Mouse (Mus musculus) liver, embryonic 12.5 days (tissue): Measurements from ENCODE around the gene Myo1d. TPM values are rescaled to one million over a fixed set of nuclear protein-coding genes. Genes with fewer than 3 reads are reported as not detected.

Experiments used
- ATAC-seq: fragments of 200-750 bp; cut with Nextera tagmentation; 2 replicates; pipeline ENCODE4 v1.8.0; 2017; ENCODE audit warnings: moderate number of reproducible peaks, mild to moderate bottlenecking, moderate library complexity
- H3K27ac ChIP-seq: fragments of 300-500 bp; sonication (generic); 2 replicates; pipeline ENCODE4 v1.5.1; 2016; ENCODE audit warnings: mild to moderate bottlenecking
- H3K27me3 ChIP-seq: fragments of 300-500 bp; sonication (generic); replicated peaks from 2 replicates; pipeline ENCODE4 v1.6.1; 2016; ENCODE audit warnings: mild to moderate bottlenecking, moderate library complexity
- H3K36me3 ChIP-seq: fragments of 300-500 bp; sonication (generic); 2 replicates; pipeline ENCODE4 v1.6.1; 2016; ENCODE audit warnings: mild to moderate bottlenecking, moderate library complexity
- H3K4me1 ChIP-seq: fragments of 300-500 bp; sonication (generic); 2 replicates; pipeline ENCODE4 v1.6.1; 2016
- H3K4me2 ChIP-seq: fragments of 300-500 bp; sonication (generic); 2 replicates; pipeline ENCODE4 v1.6.1; 2016; ENCODE audit warnings: mild to moderate bottlenecking, moderate library complexity
- H3K4me3 ChIP-seq: fragments of 300-500 bp; sonication (generic); 2 replicates; pipeline ENCODE4 v1.5.1; 2016; ENCODE audit warnings: mild to moderate bottlenecking, moderate library complexity
- H3K9ac ChIP-seq: fragments of 300-500 bp; sonication (generic); 2 replicates; pipeline ENCODE4 v1.6.1; 2016; ENCODE audit warnings: mild to moderate bottlenecking, moderate library complexity
- H3K9me3 ChIP-seq: fragments of 300-500 bp; sonication (generic); replicated peaks from 2 replicates; pipeline ENCODE4 v1.6.1; 2016; ENCODE audit warnings: mild to moderate bottlenecking, moderate library complexity
- WGBS: fragments of 180-500 bp; shearing (Covaris S2); methylation state at CpG from one replicate; pipeline ENCODE4 v1.1.7; 2016; ENCODE audit not compliant: insufficient replicate concordance; 5-methylcytosine and 5-hydroxymethylcytosine counted together
- polyA plus RNA-seq: library from polyadenylated mRNA; unstranded; fragments of >200 nt; fragmentation: Nextera tagmentation; extraction: Ambion mirVana; gene quantifications from 2 replicates; pipeline ENCODE4 v1.2.1, GENCODE M21; 2016

Gene Myo1d
- polyA plus RNA-seq, 1 experiment from 2014 or later = 6.5 TPM

DNA sequence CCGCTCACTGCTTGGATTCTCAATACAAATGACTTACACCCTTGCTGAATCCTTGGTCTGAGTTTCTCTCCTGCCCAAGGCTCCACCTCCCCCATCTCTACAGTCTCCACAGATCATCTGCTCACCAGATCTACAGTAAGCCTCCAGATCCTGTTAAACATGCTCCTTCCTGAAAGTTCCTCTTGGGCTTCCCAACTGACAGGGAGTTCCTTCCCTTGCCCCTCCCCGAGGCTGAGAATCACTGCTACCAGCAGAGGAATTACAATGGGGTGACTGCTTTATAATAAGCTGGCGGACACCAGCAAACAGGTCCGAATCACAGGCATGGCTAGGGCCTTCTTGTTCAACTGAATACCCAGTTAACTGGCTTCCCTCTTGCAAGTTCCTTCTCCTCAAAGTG lies 256.4 kb downstream of the Myo1d start:
- Histone ChIP-seq H3K4me1 (peaks cover 9% of the 10 kb centered on the region), H3K9me3 (no peaks in the 10 kb centered on the region), H3K9ac (no peak overlapping the region), H3K36me3 (no peaks in the 10 kb centered on the region), H3K27ac (0 out of 2 replicates have a peak overlapping the region, but pooled peaks have one; percentile 3), H3K4me2 (no peak overlapping the region), H3K27me3 (no peaks in the 10 kb centered on the region), H3K4me3 (no peak overlapping the region)
- WGBS = 49% methylated on average over 4 of the region's 4 CpGs
- no peak for ATAC-seq

DNA sequence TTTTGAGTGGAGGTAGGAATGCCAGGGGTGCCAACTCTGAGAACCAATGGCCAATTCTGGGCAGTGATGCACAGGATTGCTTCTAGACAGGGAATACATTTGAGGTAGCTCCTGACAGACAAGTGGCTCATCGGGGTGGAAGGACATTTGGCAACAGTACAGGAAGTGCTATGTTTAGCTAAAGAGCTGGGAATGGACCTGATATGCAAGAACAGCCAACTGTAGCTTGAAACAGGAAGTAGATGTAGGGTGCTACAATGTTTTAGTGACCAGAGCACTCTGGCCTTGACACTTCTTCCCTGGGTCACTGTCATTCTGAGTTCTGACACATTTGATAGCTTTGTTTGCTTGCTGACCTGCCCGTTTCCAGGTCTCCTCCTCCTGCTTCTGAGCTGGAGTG lies 257.0 kb downstream of the Myo1d start:
- H3K9ac ChIP-seq = no peak overlapping the region
- H3K4me3 ChIP-seq = no peak overlapping the region
- ATAC-seq = no peak
- 9% methylated on average over 2 of the region's 2 CpGs for WGBS
- no peaks in the 10 kb centered on the region for H3K27me3 ChIP-seq
- 0 out of 2 replicates have a peak overlapping the region, but pooled peaks have one; percentile 3 for H3K27ac ChIP-seq
- H3K36me3 ChIP-seq = no peaks in the 10 kb centered on the region
- H3K9me3 ChIP-seq = no peaks in the 10 kb centered on the region
- H3K4me1 ChIP-seq = peaks cover 9% of the 10 kb centered on the region
- no peak overlapping the region for H3K4me2 ChIP-seq

DNA sequence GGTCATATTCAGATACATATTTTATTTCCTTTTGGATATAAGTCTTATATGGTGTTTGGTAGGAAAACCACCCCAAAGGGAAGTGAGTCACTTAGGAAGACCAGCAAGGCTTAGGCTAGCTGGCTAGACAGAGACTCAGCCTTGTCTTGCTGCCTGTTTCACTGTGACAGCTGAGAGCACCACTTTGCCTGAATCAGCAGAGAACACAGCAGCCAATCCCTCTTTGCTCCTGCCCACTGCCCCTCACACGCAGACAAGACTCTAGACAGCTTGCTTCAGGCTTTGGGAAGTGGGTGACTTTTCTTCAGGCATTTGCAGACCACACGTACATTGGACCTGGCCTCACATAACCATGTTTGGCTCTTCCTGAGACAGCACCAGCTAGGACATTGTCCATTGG lies 258.7 kb downstream of the Myo1d start:
- 55% methylated on average over 2 of the region's 2 CpGs for WGBS
- no peak overlapping the region for H3K27ac ChIP-seq
- no peak overlapping the region for H3K4me3 ChIP-seq
- H3K9me3 ChIP-seq = no peaks in the 10 kb centered on the region
- H3K9ac ChIP-seq = no peak overlapping the region
- H3K4me1 ChIP-seq = peaks cover 9% of the 10 kb centered on the region
- no peaks in the 10 kb centered on the region for H3K27me3 ChIP-seq
- no peaks in the 10 kb centered on the region for H3K36me3 ChIP-seq
- no peak overlapping the region for H3K4me2 ChIP-seq
- no peak for ATAC-seq

DNA sequence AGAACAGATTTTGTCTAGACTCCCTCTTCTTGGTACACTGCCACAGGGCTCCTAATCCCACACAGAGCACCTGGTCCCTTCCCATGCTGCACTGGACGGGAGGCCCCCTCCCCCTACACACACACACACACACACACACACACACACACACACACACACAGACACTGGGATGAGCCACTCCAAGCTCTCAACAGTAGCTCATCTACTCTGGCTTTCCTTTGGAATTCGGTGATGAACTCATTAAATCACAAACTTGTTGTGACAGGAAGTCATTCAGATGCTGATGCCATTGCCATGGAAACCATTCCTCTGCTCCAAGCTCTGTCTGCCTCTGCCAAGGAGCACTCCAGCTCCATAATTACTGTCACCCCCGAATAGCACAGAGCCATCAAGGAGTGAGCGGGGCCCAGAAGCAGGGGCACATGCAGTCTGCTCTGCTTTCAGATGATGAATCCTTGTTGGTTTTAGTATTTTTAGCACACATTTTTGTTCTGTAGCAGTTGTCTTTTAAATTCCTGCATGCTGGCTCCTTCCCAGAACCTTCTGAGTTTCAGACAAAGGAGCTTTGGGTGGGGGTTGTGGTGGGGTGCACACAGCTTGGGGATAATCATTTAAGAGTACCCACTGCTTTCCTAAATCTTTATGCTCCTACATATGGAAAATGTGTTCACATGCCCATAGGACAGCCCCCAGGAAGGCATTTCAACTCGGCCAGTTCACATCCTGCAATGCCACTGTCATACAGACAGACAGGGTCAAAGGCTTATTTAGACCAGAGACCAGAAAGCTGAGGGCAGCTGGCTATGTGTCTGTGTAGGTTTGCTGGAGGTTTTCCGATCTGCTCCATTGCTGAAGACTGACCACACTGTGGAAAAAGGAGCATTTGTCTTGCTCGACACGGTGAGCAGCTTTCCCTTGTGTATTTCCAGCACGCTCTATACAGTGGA lies 261.1 kb downstream of the Myo1d start:
- ATAC-seq = no peak
- WGBS = 59% methylated on average over 9 of the region's 9 CpGs
- Histone ChIP-seq H3K27me3 (no peaks in the 10 kb centered on the region), H3K4me1 (peaks cover 9% of the 10 kb centered on the region), H3K9me3 (no peaks in the 10 kb centered on the region), H3K4me2 (no peak overlapping the region), H3K9ac (no peak overlapping the region), H3K4me3 (no peak overlapping the region), H3K27ac (no peak overlapping the region), H3K36me3 (no peaks in the 10 kb centered on the region)

DNA sequence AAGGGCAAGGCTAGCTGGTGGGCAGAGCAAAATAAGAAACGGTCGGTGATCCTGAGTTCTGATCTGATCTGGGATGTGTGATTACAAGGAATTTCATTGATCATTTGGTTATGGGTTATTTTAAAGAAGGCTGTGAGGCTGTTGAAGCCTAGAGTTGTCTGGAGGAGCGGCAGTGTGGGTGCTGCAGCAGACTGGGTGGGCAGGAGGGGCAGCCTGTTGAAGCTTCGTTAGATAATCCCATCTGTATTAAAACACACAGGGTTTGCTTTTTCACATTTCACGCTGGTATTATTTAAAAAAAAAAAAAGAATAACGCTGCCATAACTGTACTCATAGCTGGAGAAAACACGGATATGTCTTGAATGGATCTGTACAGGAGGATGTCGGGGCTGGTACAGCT lies 263.9 kb downstream of the Myo1d start:
- Histone ChIP-seq H3K9me3 (no peaks in the 10 kb centered on the region), H3K27me3 (no peaks in the 10 kb centered on the region), H3K4me2 (no peak overlapping the region), H3K36me3 (no peaks in the 10 kb centered on the region), H3K9ac (no peak overlapping the region), H3K27ac (no peak overlapping the region), H3K4me3 (no peak overlapping the region), H3K4me1 (no peaks in the 10 kb centered on the region)
- 70% methylated on average over 8 of the region's 8 CpGs for WGBS
- ATAC-seq = no peak

DNA sequence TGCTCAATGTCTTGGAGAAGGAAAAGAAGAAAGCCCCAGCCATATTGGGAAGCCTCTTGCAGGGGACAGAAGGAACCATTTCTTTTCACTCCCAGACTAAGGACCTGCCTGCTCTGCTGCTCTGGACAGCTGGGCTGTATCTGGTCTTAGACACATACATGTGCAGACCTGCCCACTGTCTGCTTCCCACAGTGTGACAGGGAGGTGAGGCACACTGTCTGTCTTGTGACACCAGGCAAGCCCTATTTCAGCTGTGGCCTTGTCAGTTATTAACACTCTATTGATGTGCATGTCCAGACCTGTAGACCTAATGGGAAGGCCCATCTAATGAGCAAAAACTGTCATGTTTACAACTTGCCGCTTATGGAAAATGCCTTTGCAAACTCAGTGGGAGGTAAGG lies 264.5 kb downstream of the Myo1d start:
- no peaks in the 10 kb centered on the region for H3K36me3 ChIP-seq
- H3K27ac ChIP-seq = no peak overlapping the region
- ATAC-seq = no peak
- H3K9ac ChIP-seq = no peak overlapping the region
- H3K4me1 ChIP-seq = no peaks in the 10 kb centered on the region
- no peaks in the 10 kb centered on the region for H3K9me3 ChIP-seq
- no peak overlapping the region for H3K4me3 ChIP-seq
- H3K27me3 ChIP-seq = peaks cover 2% of the 10 kb centered on the region; the same call in 1 of the 2 replicates
- WGBS = 68% methylated on average over 1 of the region's 1 CpGs
- no peak overlapping the region for H3K4me2 ChIP-seq

DNA sequence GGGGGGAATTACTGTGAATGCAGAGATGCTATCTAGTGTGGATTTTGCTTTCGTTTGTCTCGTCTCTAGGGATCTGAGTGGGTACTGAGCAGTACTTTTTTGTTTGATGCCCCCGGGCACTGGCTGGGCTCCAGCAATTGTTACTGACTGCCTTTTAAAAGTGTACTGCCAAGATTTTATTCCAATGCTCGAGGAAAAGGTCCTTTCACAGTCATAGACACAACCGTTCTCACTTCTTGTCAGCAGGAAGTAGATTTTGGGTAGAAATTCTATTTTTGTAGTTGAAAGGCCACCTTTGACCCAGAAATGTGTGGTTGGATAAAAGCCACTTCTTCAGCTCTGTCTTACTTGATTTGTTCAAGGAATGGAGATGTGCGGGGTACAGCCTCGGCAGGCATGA lies 266.0 kb downstream of the Myo1d start:
- no peak overlapping the region for H3K9ac ChIP-seq
- ATAC-seq = no peak
- 36% methylated on average over 7 of the region's 7 CpGs for WGBS

DNA sequence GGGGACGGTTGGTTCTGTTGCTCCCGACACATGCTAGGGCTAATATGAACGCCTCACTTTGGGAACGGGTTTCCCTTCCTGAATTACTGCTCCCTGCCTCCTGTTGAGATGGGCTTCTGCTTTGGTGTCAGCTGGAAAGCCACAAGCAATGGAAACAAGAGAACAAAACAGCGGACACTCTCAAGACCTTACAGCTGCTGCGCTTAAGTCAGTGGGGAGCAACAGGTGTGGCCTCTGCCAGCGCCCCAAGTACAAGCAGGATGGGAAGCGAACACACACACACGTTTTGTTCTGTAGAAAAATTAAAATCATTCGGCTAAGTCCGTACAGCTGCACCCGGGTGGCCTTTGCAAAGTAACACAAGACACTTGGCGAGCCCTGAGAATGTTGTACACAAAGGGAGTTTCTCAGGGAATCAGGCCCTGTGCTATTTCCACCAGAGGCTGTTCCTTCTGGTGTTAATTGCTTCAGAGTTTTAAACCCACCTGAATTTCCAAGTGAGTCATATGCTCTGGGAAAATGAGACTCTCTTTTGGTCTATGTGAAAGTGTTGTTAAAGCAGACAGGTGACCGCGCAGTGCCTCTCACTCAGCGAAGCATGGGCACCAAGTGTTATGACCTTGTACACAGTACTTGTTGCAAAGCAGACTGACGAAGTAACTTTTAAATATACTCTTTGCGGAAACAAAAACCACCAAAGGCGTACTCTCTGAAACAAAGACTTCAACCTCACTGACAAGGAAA lies 267.3 kb downstream of the Myo1d start:
- H3K36me3 ChIP-seq = no peaks in the 10 kb centered on the region
- peaks cover 13% of the 10 kb centered on the region; the same call in 1 of the 2 replicates for H3K4me1 ChIP-seq
- H3K4me3 ChIP-seq = no peak overlapping the region
- 78% methylated on average over 19 of the region's 19 CpGs for WGBS
- H3K27ac ChIP-seq = no peak overlapping the region
- H3K9me3 ChIP-seq = no peaks in the 10 kb centered on the region
- no peak overlapping the region for H3K4me2 ChIP-seq
- no peak overlapping the region for H3K9ac ChIP-seq
- ATAC-seq = no peak
- H3K27me3 ChIP-seq = peaks cover 10% of the 10 kb centered on the region; the same call in 1 of the 2 replicates

More for the DNA sequence above, 266.0 kb downstream of the Myo1d start:
- no peak overlapping the region for H3K4me3 ChIP-seq
- no peak overlapping the region for H3K4me2 ChIP-seq
- H3K27ac ChIP-seq = no peak overlapping the region
- no peaks in the 10 kb centered on the region for H3K9me3 ChIP-seq
- H3K36me3 ChIP-seq = no peaks in the 10 kb centered on the region
- H3K27me3 ChIP-seq = peaks cover 10% of the 10 kb centered on the region; the same call in 1 of the 2 replicates
- peaks cover 5% of the 10 kb centered on the region; the same call in 1 of the 2 replicates for H3K4me1 ChIP-seq

DNA sequence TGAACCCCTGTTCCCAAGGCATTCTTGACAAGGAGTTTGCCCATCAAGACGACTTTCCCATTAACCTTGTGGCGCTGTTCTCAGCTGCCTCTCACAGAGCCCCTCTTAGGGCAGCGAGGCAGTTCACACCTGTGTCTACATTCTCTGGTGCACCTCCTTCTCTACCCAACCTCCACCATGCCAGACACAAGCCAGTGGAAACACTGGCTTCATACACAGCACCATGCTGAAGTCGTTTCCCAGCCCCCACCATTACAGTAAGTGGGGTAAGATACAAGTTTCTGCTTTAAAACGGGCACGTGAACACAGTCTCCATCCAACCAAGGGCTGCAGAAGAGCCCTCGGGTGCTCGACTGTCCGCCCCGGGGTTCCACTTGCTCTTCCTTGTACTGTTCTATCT lies 269.7 kb downstream of the Myo1d start:
- Histone ChIP-seq H3K27ac (no peak overlapping the region), H3K27me3 (peaks cover 10% of the 10 kb centered on the region; the same call in 1 of the 2 replicates), H3K4me2 (no peak overlapping the region), H3K4me3 (no peak overlapping the region), H3K36me3 (no peaks in the 10 kb centered on the region), H3K9me3 (no peaks in the 10 kb centered on the region), H3K4me1 (peaks cover 13% of the 10 kb centered on the region; the same call in 1 of the 2 replicates), H3K9ac (no peak overlapping the region)
- 74% methylated on average over 10 of the region's 10 CpGs for WGBS
- ATAC-seq = no peak

DNA sequence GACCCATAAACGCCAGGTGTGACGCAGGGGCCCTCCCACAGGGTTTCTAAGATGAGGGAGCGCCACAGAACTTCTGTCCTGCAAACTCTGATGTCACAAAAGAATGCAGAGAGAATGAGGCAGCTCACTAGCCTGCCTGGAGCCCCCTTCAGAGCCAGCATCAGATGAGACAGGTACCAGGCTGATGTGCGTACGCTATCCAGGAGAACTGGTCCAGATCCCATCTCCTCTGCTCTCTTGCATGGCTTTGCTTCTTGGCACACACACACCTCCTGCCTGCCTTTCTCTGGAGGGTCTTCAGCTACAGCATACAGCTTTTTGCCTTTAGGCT lies 270.7 kb downstream of the Myo1d start:
- no peak for ATAC-seq
- Histone ChIP-seq H3K9ac (no peak overlapping the region), H3K4me3 (no peak overlapping the region), H3K36me3 (no peaks in the 10 kb centered on the region), H3K27me3 (peaks cover 10% of the 10 kb centered on the region; the same call in 1 of the 2 replicates), H3K27ac (no peak overlapping the region), H3K9me3 (no peaks in the 10 kb centered on the region), H3K4me1 (peaks cover 16% of the 10 kb centered on the region; the same call in 1 of the 2 replicates), H3K4me2 (peak overlapping the region; percentile 27; the same call in 1 of the 2 replicates)
- WGBS = 65% methylated on average over 5 of the region's 5 CpGs

DNA sequence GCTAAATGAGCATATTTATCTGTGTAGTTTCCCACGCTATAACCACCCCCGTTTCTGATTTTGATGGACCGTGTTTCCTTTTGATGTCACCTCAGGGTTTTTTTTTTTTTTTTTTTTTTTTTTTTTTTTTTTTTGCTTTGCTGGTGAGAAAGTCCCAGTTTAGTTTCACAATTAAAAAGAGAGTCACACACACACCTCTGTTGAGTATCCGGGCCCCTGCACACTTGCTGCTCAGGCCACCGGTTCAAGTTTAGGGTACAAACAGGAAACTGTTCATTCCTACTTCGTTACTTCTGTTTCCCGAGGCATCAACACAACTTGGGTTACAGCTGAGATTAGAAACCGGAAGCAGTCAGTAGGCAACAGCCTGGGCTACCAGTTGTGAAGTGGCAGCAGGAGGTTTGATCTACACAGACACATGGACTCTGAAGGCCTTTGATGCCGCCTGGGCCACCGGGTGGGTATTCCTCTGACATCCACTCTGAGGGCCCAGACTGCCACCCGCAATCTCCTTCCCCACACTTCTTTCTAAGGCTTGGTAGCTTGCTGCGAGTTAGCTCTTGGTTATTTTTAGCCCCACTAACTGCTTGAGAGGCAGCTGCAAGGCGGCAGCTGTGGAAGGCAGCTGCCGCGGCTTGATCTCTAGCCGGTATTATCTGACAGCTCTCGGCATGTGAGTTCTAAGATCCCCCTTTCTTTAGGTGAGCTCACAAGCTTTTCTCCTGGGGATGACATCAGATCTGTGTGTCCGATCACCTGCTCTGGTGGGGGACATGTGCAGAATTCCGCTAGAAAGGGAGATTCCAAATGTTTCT lies 271.3 kb downstream of the Myo1d start:
- H3K4me3 ChIP-seq = no peak overlapping the region
- H3K9ac ChIP-seq = no peak overlapping the region
- no peak overlapping the region for H3K27ac ChIP-seq
- ATAC-seq = no peak
- 15% methylated on average over 19 of the region's 19 CpGs for WGBS
- H3K27me3 ChIP-seq = peaks cover 10% of the 10 kb centered on the region; the same call in 1 of the 2 replicates
- no peaks in the 10 kb centered on the region for H3K36me3 ChIP-seq
- H3K4me2 ChIP-seq = peak overlapping the region; percentile 27
- H3K9me3 ChIP-seq = no peaks in the 10 kb centered on the region
- H3K4me1 ChIP-seq = peaks cover 20% of the 10 kb centered on the region; the same call in 1 of the 2 replicates
